Mouse (Mus musculus): ENCODE results near the gene Gm20388.

- TF ChIP-seq CTCF (IDR thresholded peaks at IDR 0.05; ENCODE audit: borderline replicate concordance, insufficient read depth, low read depth, low read length) (no peak), POLR2A (IDR thresholded peaks at IDR 0.05; ENCODE audit: borderline replicate concordance, insufficient read depth, low read length) (no peak)
Measured at GRCm38 (mm10) chr8:121599842-121600241, 1689.2 kb downstream of the Gm20388 start.
